ENCODE assay signal across 8 mouse cellular contexts in the genomic region with DNA sequence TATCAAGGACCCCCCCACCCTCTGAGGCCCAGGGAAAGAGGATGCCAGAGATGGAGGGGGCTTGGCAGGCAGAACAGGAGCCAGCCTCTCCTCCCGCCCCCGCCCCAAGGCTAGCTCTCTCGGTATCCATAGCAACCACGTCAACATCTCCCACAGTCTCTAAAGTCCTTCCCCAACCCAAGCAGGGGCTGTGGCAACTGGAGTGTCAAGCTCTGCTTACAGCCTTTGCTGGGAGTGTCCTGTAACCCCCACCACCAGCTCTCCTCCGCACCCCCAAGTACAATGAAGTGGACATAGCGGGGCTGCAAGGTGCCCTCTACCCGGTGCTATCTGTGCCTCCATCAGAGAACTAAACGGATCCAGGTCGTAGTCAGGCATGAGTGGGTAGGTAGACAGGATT. TPM values are rescaled to one million over a fixed set of nuclear protein-coding genes. Genes with fewer than 3 reads are reported as not detected.
DNase-seq lines count a peak whose midpoint lies in the region; ATAC-seq and TF ChIP-seq lines count a peak whose summit lies in the region.
"Had no signal": no experiment of that assay in that cellular context is flagged by ENCODE, and none has a peak within 500 bp of the region (broad histone marks: within the 10 kb centered on the region; RNA-seq: fewer than 3 reads in every experiment).

No protein-coding gene starts in this region.

- no peak overlapping the region for H3K4me3 ChIP-seq in intestine, embryonic 14.5 days (ENCODE audit: low read depth, low read length)
- no peak overlapping the region for H3K4me3 ChIP-seq in intestine, embryonic 15.5 days (replicated peaks)
- peak overlapping the region; percentile 43; the same call in 1 of the 2 replicates for H3K4me3 ChIP-seq in G1E (ENCODE audit: low read depth, low read length)
- no peak overlapping the region for H3K4me3 ChIP-seq in liver, postnatal 0 days (ENCODE audit: low read depth, low read length)

- no peaks in the 10 kb centered on the region for H3K9me3 ChIP-seq in intestine, embryonic 14.5 days (ENCODE audit: control insufficient read depth, low read length)
- H3K9me3 ChIP-seq in intestine, embryonic 15.5 days, result no peaks in the 10 kb centered on the region
- H3K9me3 ChIP-seq in G1E (replicated peaks), result no peaks in the 10 kb centered on the region
- H3K9me3 ChIP-seq in liver, postnatal 0 days (ENCODE audit: low read length), result no peaks in the 10 kb centered on the region

- no peak overlapping the region for H3K4me2 ChIP-seq in intestine, embryonic 14.5 days (ENCODE audit: low read length)
- H3K4me2 ChIP-seq in intestine, embryonic 15.5 days (replicated peaks), result no peak overlapping the region
- peak overlapping the region; percentile 99 for H3K4me2 ChIP-seq in liver, postnatal 0 days (ENCODE audit: low read depth, low read length)

- no peak for TF ChIP-seq EP300 in liver, postnatal 0 days (IDR thresholded peaks at IDR 0.05; ENCODE audit: low read depth)

- peaks cover 53% of the 10 kb centered on the region for H3K4me1 ChIP-seq in intestine, embryonic 14.5 days (replicated peaks; ENCODE audit: control insufficient read depth, insufficient read depth, low read length)
- peaks cover 67% of the 10 kb centered on the region for H3K4me1 ChIP-seq in intestine, embryonic 15.5 days (replicated peaks)
- peaks cover 92% of the 10 kb centered on the region for H3K4me1 ChIP-seq in G1E (ENCODE audit: insufficient read depth, low read depth, low read length)
- peaks cover 85% of the 10 kb centered on the region for H3K4me1 ChIP-seq in liver, postnatal 0 days (ENCODE audit: insufficient read depth)

- no peak for TF ChIP-seq CTCF in G1E (IDR thresholded peaks at IDR 0.05; ENCODE audit: low read depth, low read length)
- no peak for TF ChIP-seq CTCF in liver, postnatal 0 days (IDR thresholded peaks at IDR 0.05; ENCODE audit: low read depth)

- no peak for DNase-seq in intestine, embryonic 14.5 days (ENCODE audit: low spot score)
- DNase-seq in G1E (ENCODE audit: low spot score) (no peak), ZHBTc4 (ENCODE audit: low read depth, low spot score) (peak; percentile 34)
- DNase-seq in liver, postnatal 0 days, result no peak
- DNase-seq in layer of hippocampus, postnatal 10 days (ENCODE audit: low spot score in 2 of 2), result no peak
- no peak for DNase-seq in kidney, adult 11 months
- DNase-seq: adrenal gland, adult 8-10 months had no signal

- no peaks in the 10 kb centered on the region for H3K36me3 ChIP-seq in intestine, embryonic 14.5 days (ENCODE audit: control insufficient read depth, insufficient read depth, low read length)
- H3K36me3 ChIP-seq in intestine, embryonic 15.5 days, result no peaks in the 10 kb centered on the region
- H3K36me3 ChIP-seq in G1E (replicated peaks), result peaks cover 50% of the 10 kb centered on the region
- no peaks in the 10 kb centered on the region for H3K36me3 ChIP-seq in liver, postnatal 0 days (replicated peaks; ENCODE audit: insufficient read depth, low read length)

- no peaks in the 10 kb centered on the region for H3K27me3 ChIP-seq in intestine, embryonic 14.5 days (replicated peaks; ENCODE audit: control insufficient read depth, insufficient read depth, low read length)
- H3K27me3 ChIP-seq in intestine, embryonic 15.5 days (replicated peaks), result no peaks in the 10 kb centered on the region
- no peaks in the 10 kb centered on the region for H3K27me3 ChIP-seq in G1E (ENCODE audit: insufficient read depth, low read length)
- no peaks in the 10 kb centered on the region for H3K27me3 ChIP-seq in liver, postnatal 0 days (ENCODE audit: insufficient read depth, low read length)

- 58% methylated on average over 9 of the region's 9 CpGs for WGBS in intestine, embryonic 14.5 days
- WGBS in intestine, embryonic 15.5 days, result 49% methylated on average over 9 of the region's 9 CpGs
- 65% methylated on average over 9 of the region's 9 CpGs for WGBS in liver, postnatal 0 days (ENCODE audit: insufficient replicate concordance)

- no peak overlapping the region for H3K27ac ChIP-seq in intestine, embryonic 14.5 days (ENCODE audit: low read depth)
- H3K27ac ChIP-seq in intestine, embryonic 15.5 days, result no peak overlapping the region
- H3K27ac ChIP-seq in liver, postnatal 0 days (ENCODE audit: low read depth), result peak overlapping the region; percentile 91

- peak overlapping the region; percentile 16; the same call in 1 of the 2 replicates for H3K9ac ChIP-seq in intestine, embryonic 14.5 days (ENCODE audit: low read length)
- no peak overlapping the region for H3K9ac ChIP-seq in intestine, embryonic 15.5 days
- peak overlapping the region; percentile 81; the same call in 1 of the 2 replicates for H3K9ac ChIP-seq in liver, postnatal 0 days (replicated peaks)

- ATAC-seq in intestine, embryonic 14.5 days (replicated peaks; ENCODE audit: low FRiP score, low TSS enrichment, low read depth), result no peak
- ATAC-seq in intestine, embryonic 15.5 days, result no peak
- ATAC-seq in G1E (ENCODE audit: extremely low read depth, insufficient number of reproducible peaks, low FRiP score, poor library complexity, severe bottlenecking), result no peak
- no peak for ATAC-seq in liver, postnatal 0 days

RNA-seq across cellular contexts. Expression of gene Klf16, which starts 3.2 kb away (rescaled TPM):
- 9.7 and 12.1 TPM in 2 replicates for polyA plus RNA-seq in intestine, embryonic 14.5 days (2014; fragmentation: Nextera tagmentation; extraction: Ambion mirVana)
- 8.3 TPM in 2 replicates for polyA plus RNA-seq in intestine, embryonic 15.5 days (2015; fragmentation: Nextera tagmentation; extraction: Ambion mirVana)
- total RNA-seq in G1E (2014; fragmentation: Nextera tagmentation) (10.8 and 14.0 TPM in 2 replicates), G1E (2017) (6.1 and 8.1 TPM in 2 replicates)
- 105 and 141 TPM in 2 replicates for polyA plus RNA-seq in G1E (2012)
- polyA plus RNA-seq in liver, postnatal 0 days (2015; fragmentation: Nextera tagmentation; extraction: Ambion mirVana), result 6.1 and 6.5 TPM in 2 replicates
- 10 to 100 TPM; 41.8 to 43.6 TPM for total RNA-seq in layer of hippocampus, postnatal 10 days (2021)

RNA-seq across cellular contexts. Expression of gene Rexo1, which starts 12.6 kb away (rescaled TPM):
- 28.9 and 31.5 TPM in 2 replicates for polyA plus RNA-seq in intestine, embryonic 14.5 days (2014; fragmentation: Nextera tagmentation; extraction: Ambion mirVana)
- polyA plus RNA-seq in intestine, embryonic 15.5 days (2015; fragmentation: Nextera tagmentation; extraction: Ambion mirVana), result 23.6 and 25.0 TPM in 2 replicates
- 62.1 and 68.3 TPM in 2 replicates for total RNA-seq in G1E (2014; fragmentation: Nextera tagmentation)
- 10.9 and 14.3 TPM in 2 replicates for total RNA-seq in G1E (2017)
- 148 and 173 TPM in 2 replicates for polyA plus RNA-seq in G1E (2012)
- 7.4 and 8.1 TPM in 2 replicates for polyA plus RNA-seq in liver, postnatal 0 days (2015; fragmentation: Nextera tagmentation; extraction: Ambion mirVana)
- 10 to 100 TPM; 49.5 to 53.9 TPM for total RNA-seq in layer of hippocampus, postnatal 10 days (2021)

RNA-seq across cellular contexts. Expression of gene Abhd17a, which starts 16.2 kb away (rescaled TPM):
- 99.4 and 114 TPM in 2 replicates for polyA plus RNA-seq in intestine, embryonic 14.5 days (2014; fragmentation: Nextera tagmentation; extraction: Ambion mirVana)
- polyA plus RNA-seq in intestine, embryonic 15.5 days (2015; fragmentation: Nextera tagmentation; extraction: Ambion mirVana), result 95.7 and 101 TPM in 2 replicates
- total RNA-seq in G1E (2014; fragmentation: Nextera tagmentation) (12.4 and 14.6 TPM in 2 replicates), G1E (2017) (37.8 and 44.0 TPM in 2 replicates)
- polyA plus RNA-seq in G1E (2012), result 574 and 928 TPM in 2 replicates
- polyA plus RNA-seq in liver, postnatal 0 days (2015; fragmentation: Nextera tagmentation; extraction: Ambion mirVana), result 50.2 and 59.3 TPM in 2 replicates
- 100 to 1,000 TPM; 179 to 191 TPM for total RNA-seq in layer of hippocampus, postnatal 10 days (2021)

RNA-seq across cellular contexts. Expression of gene Scamp4, which starts 28.7 kb away (rescaled TPM):
- 108 and 111 TPM in 2 replicates for polyA plus RNA-seq in intestine, embryonic 14.5 days (2014; fragmentation: Nextera tagmentation; extraction: Ambion mirVana)
- polyA plus RNA-seq in intestine, embryonic 15.5 days (2015; fragmentation: Nextera tagmentation; extraction: Ambion mirVana), result 105 and 114 TPM in 2 replicates
- total RNA-seq in G1E (2014; fragmentation: Nextera tagmentation) (37.5 and 39.4 TPM in 2 replicates), G1E (2017) (12.7 and 12.9 TPM in 2 replicates)
- polyA plus RNA-seq in G1E (2012), result 72.8 and 87.0 TPM in 2 replicates
- polyA plus RNA-seq in liver, postnatal 0 days (2015; fragmentation: Nextera tagmentation; extraction: Ambion mirVana), result 27.5 and 29.2 TPM in 2 replicates
- 10 to 100 TPM; 34.9 to 42.9 TPM for total RNA-seq in layer of hippocampus, postnatal 10 days (2021)

RNA-seq across cellular contexts. Expression of gene Adat3, which starts 28.7 kb away (rescaled TPM):
- 9.2 and 10.1 TPM in 2 replicates for polyA plus RNA-seq in intestine, embryonic 14.5 days (2014; fragmentation: Nextera tagmentation; extraction: Ambion mirVana)
- polyA plus RNA-seq in intestine, embryonic 15.5 days (2015; fragmentation: Nextera tagmentation; extraction: Ambion mirVana), result 6.4 and 6.6 TPM in 2 replicates
- total RNA-seq in G1E (2014; fragmentation: Nextera tagmentation), result not detected in 2 replicates
- total RNA-seq in G1E (2017), result 1.2 and 1.6 TPM in 2 replicates
- polyA plus RNA-seq in G1E (2012), result 19.4 and 23.5 TPM in 2 replicates
- polyA plus RNA-seq in liver, postnatal 0 days (2015; fragmentation: Nextera tagmentation; extraction: Ambion mirVana), result 2.1 and 2.6 TPM in 2 replicates
- 1 to 10 TPM; 2.1 to 4.5 TPM for total RNA-seq in layer of hippocampus, postnatal 10 days (2021)
